Mouse (Mus musculus) heart, postnatal 25 days (tissue): Measurements from ENCODE around the gene Col4a2. TPM values are rescaled to one million over a fixed set of nuclear protein-coding genes. Genes with fewer than 3 reads are reported as not detected.

Experiments
- DNase-seq: peaks from one replicate; pipeline ENCODE4 v3.0.0; 2022; ENCODE audit warnings: low spot score
- intact Hi-C: fragments of 180-260 bp; cut with DNase I; formaldehyde crosslinking; loops from one replicate; pipeline ENCODE4 v1.15.1; 2025
- total RNA-seq, 2 experiments: library from RNA; stranded (reverse); gene quantifications; 2 replicates each; pipeline ENCODE4 v1.2.3; 2021

The Col4a2 gene
- total RNA-seq, 2 experiments from 2014 or later: 292 to 338 TPM

GRCm38 (mm10) chr8:11347699-11348098 lies 35.1 kb downstream of the Col4a2 start:
- DNase-seq: no peak
- intact Hi-C loops: loop anchor here (5.0 kb wide), 1 partner anchor 45 kb away; no protein-coding TSS in a partner anchor

GRCm38 (mm10) chr8:11348622-11349021 lies 36.0 kb downstream of the Col4a2 start:
- intact Hi-C loops: loop anchor here (5.0 kb wide), 1 partner anchor 44 kb away; no protein-coding TSS in a partner anchor
- DNase-seq: no peak

GRCm38 (mm10) chr8:11351355-11351754 lies 38.8 kb downstream of the Col4a2 start:
- intact Hi-C loops: no loop called here

DNA sequence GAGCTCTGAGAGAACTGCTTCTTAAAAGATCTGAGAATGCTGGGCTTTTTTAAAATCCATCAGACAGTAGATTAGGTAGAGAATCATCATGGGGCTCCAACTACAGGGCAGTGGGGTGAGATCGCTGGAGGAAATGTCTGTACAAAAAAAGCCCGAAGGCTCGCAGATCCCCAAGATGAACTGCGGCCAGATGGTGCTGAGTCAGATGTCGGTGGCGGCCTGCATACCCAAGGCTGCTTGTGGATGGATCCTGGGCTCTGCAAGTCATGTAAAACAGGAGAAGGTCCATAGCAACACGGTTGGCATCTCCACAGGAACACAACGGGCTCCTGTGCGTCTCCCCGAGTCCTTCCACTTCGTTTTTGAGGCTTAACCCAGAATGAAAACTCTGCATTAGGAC lies 39.9 kb downstream of the Col4a2 start:
- intact Hi-C loops: no loop called here
- DNase-seq: no peak

More at GRCm38 (mm10) chr8:11351355-11351754, 38.8 kb downstream of the Col4a2 start:
- no peak for DNase-seq

DNA sequence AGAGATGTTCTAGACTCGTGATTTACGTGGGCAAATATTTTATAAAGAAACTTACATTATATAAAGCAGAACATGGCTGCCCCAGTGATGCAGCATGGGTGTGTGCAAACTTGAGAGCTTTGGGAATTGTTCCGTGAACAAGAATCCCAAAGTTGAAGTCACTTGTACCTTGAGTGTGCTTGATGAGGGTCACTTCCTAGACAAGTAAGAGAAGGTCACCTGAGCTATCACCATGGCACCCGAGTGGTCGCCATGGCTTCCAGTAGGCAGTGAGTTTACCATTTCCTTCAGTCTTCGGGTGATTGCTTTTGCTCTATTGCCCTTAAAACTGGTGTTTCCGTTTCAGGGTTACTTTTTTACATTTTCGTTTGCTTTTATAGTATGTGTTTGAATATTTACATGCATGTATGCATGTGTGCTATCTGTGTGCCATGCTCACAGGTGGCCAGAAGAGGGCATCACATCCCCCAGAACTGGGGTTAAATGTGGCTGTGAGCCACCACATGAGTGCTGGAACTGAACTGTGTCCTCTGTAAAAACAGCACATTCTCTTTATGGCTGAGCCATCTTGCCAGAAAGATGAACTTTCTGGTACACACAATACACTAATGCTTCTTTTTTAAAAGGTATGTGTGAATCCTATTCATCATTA lies 42.3 kb downstream of the Col4a2 start:
- no peak for DNase-seq
- intact Hi-C loops: no loop called here

GRCm38 (mm10) chr8:11355900-11356299 lies 43.3 kb downstream of the Col4a2 start:
- intact Hi-C loops: no loop called here
- no peak for DNase-seq

GRCm38 (mm10) chr8:11356776-11357175 lies 44.2 kb downstream of the Col4a2 start:
- intact Hi-C loops: no loop called here
- no peak for DNase-seq

DNA sequence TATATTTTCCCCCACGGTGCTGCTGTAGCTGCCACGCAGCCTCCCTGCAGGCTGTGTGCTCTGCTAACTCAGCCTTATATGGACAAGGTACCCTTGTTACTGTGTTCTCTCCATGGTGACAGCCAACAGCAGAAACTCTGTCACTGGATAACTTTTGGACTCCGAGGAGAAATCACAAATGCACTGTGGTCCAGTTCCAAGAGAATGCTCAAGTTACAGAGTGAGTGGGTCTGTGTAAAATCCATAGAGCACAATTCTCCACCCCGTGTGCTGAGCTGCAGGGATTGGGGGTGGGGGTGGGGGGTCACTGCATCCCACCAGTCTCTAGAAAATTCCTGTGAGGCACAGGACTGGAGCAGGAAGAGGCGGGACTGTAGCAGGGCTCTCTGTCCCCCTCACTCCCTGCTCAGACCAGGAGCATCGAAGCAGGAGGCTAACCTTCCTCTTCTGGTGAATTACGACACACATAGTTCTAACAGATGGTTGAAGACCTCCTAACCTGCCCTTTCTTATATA lies 45.4 kb downstream of the Col4a2 start:
- intact Hi-C loops: no loop called here
- no peak for DNase-seq

GRCm38 (mm10) chr8:11359846-11360245 lies 47.2 kb downstream of the Col4a2 start:
- intact Hi-C loops: loop anchor here (5.0 kb wide), 1 partner anchor 43 kb away; no protein-coding TSS in a partner anchor

GRCm38 (mm10) chr8:11361546-11362277 lies 49.1 kb downstream of the Col4a2 start:
- intact Hi-C loops: loop anchor here (2.0 to 5.0 kb wide), 2 partner anchors 17 to 44 kb away; no protein-coding TSS in a partner anchor
- DNase-seq: no peak

More at GRCm38 (mm10) chr8:11359846-11360245, 47.2 kb downstream of the Col4a2 start:
- no peak for DNase-seq

- intact Hi-C loops: loop anchor here (2.0 to 5.0 kb wide), 2 partner anchors 18 to 45 kb away; no protein-coding TSS in a partner anchor
- DNase-seq: no peak
These were observed 49.9 kb downstream of the Col4a2 start for GRCm38 (mm10) chr8:11362278-11363214.

- intact Hi-C loops: loop anchor here (2.0 to 5.0 kb wide), 2 partner anchors 19 to 46 kb away; no protein-coding TSS in a partner anchor
- no peak for DNase-seq
These were observed 50.9 kb downstream of the Col4a2 start for GRCm38 (mm10) chr8:11363340-11364126.

- DNase-seq: no peak
- intact Hi-C loops: no loop called here
These were observed 53.6 kb downstream of the Col4a2 start for GRCm38 (mm10) chr8:11366251-11366650.

- DNase-seq: no peak
These were observed 54.1 kb downstream of the Col4a2 start for GRCm38 (mm10) chr8:11366741-11367140.

DNA sequence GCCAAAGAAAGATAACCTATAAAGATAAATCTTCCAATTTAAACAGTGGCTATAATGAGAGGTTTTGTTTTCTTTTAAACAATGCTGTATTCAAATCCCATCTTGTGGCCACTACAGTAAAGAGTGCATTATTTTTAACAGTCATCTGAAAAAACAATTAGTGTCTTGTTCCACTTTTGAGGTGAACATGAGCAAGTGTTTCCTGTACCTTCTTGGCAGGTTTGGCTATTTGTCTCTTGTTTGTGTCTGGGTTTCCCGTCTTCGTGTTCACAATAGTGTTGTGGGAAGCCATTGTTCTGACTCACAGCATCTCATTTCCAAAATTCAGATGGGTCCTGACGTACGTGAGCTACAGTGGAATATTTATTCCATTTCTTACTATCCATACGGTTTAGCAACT lies 55.1 kb downstream of the Col4a2 start:
- intact Hi-C loops: no loop called here
- DNase-seq: no peak

More at GRCm38 (mm10) chr8:11366741-11367140, 54.1 kb downstream of the Col4a2 start:
- intact Hi-C loops: no loop called here

DNA sequence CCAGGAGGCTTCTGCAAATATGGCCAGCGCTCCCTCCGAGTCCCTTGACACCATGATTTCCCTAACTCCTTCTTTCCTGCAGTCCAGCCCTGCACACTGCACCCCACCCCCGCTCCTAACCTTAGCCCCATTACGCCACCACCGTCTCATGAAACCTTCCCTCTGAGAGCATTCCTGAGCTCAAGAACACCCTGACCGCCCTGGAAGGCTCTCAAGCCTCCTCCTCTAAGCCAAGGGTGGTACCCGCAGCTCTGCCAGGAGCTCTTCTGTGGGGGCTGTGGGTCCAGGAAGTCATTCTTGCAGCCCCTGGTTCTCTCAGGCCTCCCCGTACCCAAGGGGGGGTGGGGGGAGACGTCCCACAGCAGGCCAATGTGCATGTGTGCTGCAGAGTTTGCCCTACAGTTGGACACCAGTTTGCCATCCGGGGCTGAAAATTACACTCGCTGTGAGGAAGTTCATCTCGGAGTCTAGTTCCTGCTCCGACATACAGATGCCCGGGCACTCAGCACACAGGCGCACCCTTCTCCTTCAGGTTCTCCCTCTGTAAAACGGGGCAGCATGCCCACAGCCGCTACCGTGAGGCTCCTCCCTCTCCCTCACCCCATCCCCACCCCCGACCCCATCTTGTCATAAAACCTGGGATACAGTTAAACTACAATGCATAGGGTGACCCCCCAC lies 57.1 kb downstream of the Col4a2 start:
- intact Hi-C loops: loop anchor here (2.0 kb wide), 1 partner anchor 47 kb away; no protein-coding TSS in a partner anchor

GRCm38 (mm10) chr8:11371347-11371746 lies 58.7 kb downstream of the Col4a2 start:
- intact Hi-C loops: loop anchor here (2.0 kb wide), 1 partner anchor 49 kb away; no protein-coding TSS in a partner anchor
- no peak for DNase-seq

More for the DNA sequence above, 57.1 kb downstream of the Col4a2 start:
- DNase-seq: no peak

DNA sequence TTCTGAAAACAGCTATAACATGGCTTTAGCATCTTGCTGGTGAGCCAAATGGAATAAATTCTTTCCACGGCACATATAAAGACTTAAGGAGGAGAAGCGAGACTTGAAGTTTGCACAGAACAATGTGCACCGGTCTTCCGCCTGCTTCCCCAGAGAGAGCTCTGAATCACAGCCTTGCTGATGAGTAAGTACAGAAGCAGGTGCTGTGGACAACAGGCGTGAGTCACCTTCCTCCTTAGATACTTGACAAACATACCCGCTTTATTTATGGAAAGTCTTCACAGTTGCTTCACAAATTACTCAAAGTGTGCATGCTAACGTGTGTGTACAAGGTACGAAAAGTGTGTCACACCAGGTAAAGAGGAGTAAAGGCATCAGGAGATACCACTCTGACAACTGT lies 59.5 kb downstream of the Col4a2 start:
- DNase-seq: no peak
- intact Hi-C loops: no loop called here
